Mouse (Mus musculus) erythroblast, adult 5-6 weeks (primary cell): Measurements from ENCODE around the gene Plpp2. TPM values are rescaled to one million over a fixed set of nuclear protein-coding genes. Genes with fewer than 3 reads are reported as not detected.

Experiments used
- ATAC-seq: replicated peaks from 2 replicates; pipeline ENCODE4 v1.8.0; 2016; ENCODE audit warnings: moderate number of reproducible peaks, mild to moderate bottlenecking, moderate TSS enrichment, inconsistent platforms; ENCODE audit not compliant: poor library complexity, low FRiP score, severe bottlenecking
- total RNA-seq, 2 experiments: library from RNA; stranded (forward) in 1 of 2; stranded (reverse) in 1 of 2; fragments of 150-400 nt in 1 of 2; fragments of 200-764, 138-1000 nt in 1 of 2; gene quantifications; 2 replicates each; pipeline versions ENCODE4 v1.2.3 to v1.2.4; 2015 to 2017; ENCODE audit warnings: low replicate concordance in 2 of 2

Gene Plpp2
- total RNA-seq (2015; ENCODE audit: low replicate concordance) (2.1 and 7.1 TPM in 2 replicates), total RNA-seq (2017; ENCODE audit: low replicate concordance) (0.43 TPM in 1 of 2 replicates, not detected in the other)

GRCm38 (mm10) chr10:79533126-79533911 lies at the start of gene Plpp2:
TSS of gene Plpp2 (minus strand) at chr10:79533796.
- ATAC-seq, result peak; percentile 71

- no peak for ATAC-seq
These were observed 47.9 kb upstream of the Plpp2 start for GRCm38 (mm10) chr10:79581501-79581900.

GRCm38 (mm10) chr10:79580811-79581210 lies 47.2 kb upstream of the Plpp2 start:
- peak; percentile 70; the same call in 1 of the 2 replicates for ATAC-seq

GRCm38 (mm10) chr10:79580356-79580755 lies 46.8 kb upstream of the Plpp2 start:
- ATAC-seq, result no peak

GRCm38 (mm10) chr10:79579781-79580180 lies 46.2 kb upstream of the Plpp2 start:
- ATAC-seq, result no peak

GRCm38 (mm10) chr10:79578891-79579290 lies 45.3 kb upstream of the Plpp2 start:
- no peak for ATAC-seq

GRCm38 (mm10) chr10:79578276-79578675 lies 44.7 kb upstream of the Plpp2 start:
- ATAC-seq, result no peak

GRCm38 (mm10) chr10:79577376-79577775 lies 43.8 kb upstream of the Plpp2 start:
- no peak for ATAC-seq

GRCm38 (mm10) chr10:79575754-79576153 lies 42.2 kb upstream of the Plpp2 start:
- no peak for ATAC-seq

- no peak for ATAC-seq
These were observed 41.2 kb upstream of the Plpp2 start for GRCm38 (mm10) chr10:79574796-79575195.

GRCm38 (mm10) chr10:79574350-79574749 lies 40.8 kb upstream of the Plpp2 start:
- no peak for ATAC-seq

- no peak for ATAC-seq
These were observed 40.0 kb upstream of the Plpp2 start for GRCm38 (mm10) chr10:79573611-79574010.

- ATAC-seq, result no peak
These were observed 37.7 kb upstream of the Plpp2 start for GRCm38 (mm10) chr10:79571314-79571713.

GRCm38 (mm10) chr10:79569921-79570320 lies 36.3 kb upstream of the Plpp2 start:
- ATAC-seq, result no peak

- no peak for ATAC-seq
These were observed 26.1 kb upstream of the Plpp2 start for GRCm38 (mm10) chr10:79559716-79560115.

GRCm38 (mm10) chr10:79557496-79557895 lies 23.9 kb upstream of the Plpp2 start:
- no peak for ATAC-seq

GRCm38 (mm10) chr10:79556951-79557350 lies 23.4 kb upstream of the Plpp2 start:
- no peak for ATAC-seq

- no peak for ATAC-seq
These were observed 21.7 kb upstream of the Plpp2 start for GRCm38 (mm10) chr10:79555238-79555724.

- ATAC-seq, result no peak
These were observed 21.0 kb upstream of the Plpp2 start, which contains the start of gene Mier2 for GRCm38 (mm10) chr10:79554330-79555237. TSS of gene Mier2 (minus strand) at chr10:79555199.

- ATAC-seq, result no peak
These were observed 20.1 kb upstream of the Plpp2 start for GRCm38 (mm10) chr10:79553691-79554090.
